Mouse (Mus musculus) limb, embryonic 15.5 days (tissue): Measurements from ENCODE around the gene Mex3d. TPM values are rescaled to one million over a fixed set of nuclear protein-coding genes. Genes with fewer than 3 reads are reported as not detected.

ENCODE experiments used
- ATAC-seq: fragments of 200-750 bp; cut with Nextera tagmentation; 2 replicates; pipeline ENCODE4 v1.8.0; 2017; ENCODE audit warnings: low read depth, moderate TSS enrichment; ENCODE audit not compliant: insufficient number of reproducible peaks, low FRiP score, low TSS enrichment
- H3K27ac ChIP-seq: fragments of 300-500 bp; sonication (generic); 2 replicates; pipeline ENCODE4 v1.5.1; 2015; ENCODE audit warnings: moderate library complexity, mild to moderate bottlenecking, inconsistent platforms
- H3K27me3 ChIP-seq: fragments of 300-500 bp; sonication (generic); 2 replicates; pipeline ENCODE4 v1.6.1; 2015; ENCODE audit warnings: inconsistent platforms
- H3K36me3 ChIP-seq: fragments of 300-500 bp; sonication (generic); 2 replicates; pipeline ENCODE4 v1.6.1; 2015; ENCODE audit warnings: inconsistent platforms
- H3K4me1 ChIP-seq: fragments of 300-500 bp; sonication (generic); 2 replicates; pipeline ENCODE4 v1.6.1; 2015; ENCODE audit warnings: inconsistent platforms
- H3K4me2 ChIP-seq: fragments of 300-500 bp; sonication (generic); 2 replicates; pipeline ENCODE4 v1.6.1; 2015; ENCODE audit warnings: mild to moderate bottlenecking, inconsistent platforms
- H3K4me3 ChIP-seq: fragments of 300-500 bp; sonication (generic); 2 replicates; pipeline ENCODE4 v1.5.1; 2015; ENCODE audit warnings: mild to moderate bottlenecking, inconsistent platforms
- H3K9ac ChIP-seq: fragments of 300-500 bp; sonication (generic); 2 replicates; pipeline ENCODE4 v1.6.1; 2015; ENCODE audit warnings: inconsistent platforms
- H3K9me3 ChIP-seq: fragments of 300-500 bp; sonication (generic); 2 replicates; pipeline ENCODE4 v1.6.1; 2016; ENCODE audit warnings: inconsistent platforms
- WGBS: fragments of 180-500 bp; shearing (Covaris S2); methylation state at CpG from one replicate; pipeline ENCODE4 v1.1.7; 2015; 5-methylcytosine and 5-hydroxymethylcytosine counted together
- polyA plus RNA-seq: library from polyadenylated mRNA; unstranded; fragments of >200 nt; fragmentation: Nextera tagmentation; extraction: Ambion mirVana; gene quantifications from 2 replicates; pipeline ENCODE4 v1.2.1, GENCODE M21; 2015

Mex3d gene
- polyA plus RNA-seq, 1 experiment from 2014 or later: 6.8 TPM

DNA sequence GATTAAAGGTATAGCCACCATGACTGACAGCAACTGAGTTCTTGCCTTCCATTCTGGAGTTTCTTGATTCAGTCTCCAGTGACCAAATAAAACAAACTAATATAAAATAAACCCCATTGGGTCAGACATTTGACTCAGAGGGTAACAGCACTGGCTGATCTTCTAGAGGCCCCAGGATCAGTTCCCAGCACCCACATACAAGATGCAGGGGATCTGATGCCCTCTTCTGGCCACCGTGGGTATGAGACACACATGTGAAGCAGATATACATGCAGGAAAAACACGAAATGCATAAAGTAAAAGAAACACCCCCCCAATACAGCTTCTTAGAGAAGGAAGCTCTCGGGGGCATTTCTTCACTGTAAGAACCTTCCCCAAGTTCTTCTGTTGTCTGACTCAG lies 37.6 kb upstream of the Mex3d start:
- Histone ChIP-seq H3K9me3 (no peaks in the 10 kb centered on the region; the same call in 1 of the 2 replicates), H3K4me1 (peaks cover 8% of the 10 kb centered on the region), H3K27me3 (no peaks in the 10 kb centered on the region), H3K36me3 (peaks cover 97% of the 10 kb centered on the region), H3K4me2 (no peak overlapping the region), H3K9ac (no peak overlapping the region), H3K4me3 (no peak overlapping the region), H3K27ac (no peak overlapping the region)
- ATAC-seq: no peak
- 95% methylated on average over 3 of the region's 3 CpGs for WGBS

DNA sequence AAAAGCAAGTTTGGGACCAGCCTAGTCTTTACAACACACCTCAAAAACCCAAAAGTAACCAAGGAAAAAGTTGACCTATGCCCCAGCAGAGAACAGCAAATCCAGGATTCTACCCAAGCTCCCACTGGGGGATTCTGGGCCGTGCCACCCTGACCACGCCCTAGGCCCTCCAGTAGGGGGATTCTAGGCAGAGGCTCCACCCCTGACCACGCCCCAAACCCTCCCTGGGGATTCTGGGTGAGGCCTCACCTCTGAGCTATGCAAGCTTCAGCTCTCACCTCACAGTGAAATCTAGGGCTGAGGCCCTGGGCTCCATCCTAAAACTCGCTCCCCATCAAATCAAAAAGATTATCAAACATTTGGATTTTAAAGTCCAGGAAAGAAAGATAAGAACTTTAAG lies 36.1 kb upstream of the Mex3d start:
- no peak for ATAC-seq
- WGBS: 49% methylated on average over 4 of the region's 4 CpGs

DNA sequence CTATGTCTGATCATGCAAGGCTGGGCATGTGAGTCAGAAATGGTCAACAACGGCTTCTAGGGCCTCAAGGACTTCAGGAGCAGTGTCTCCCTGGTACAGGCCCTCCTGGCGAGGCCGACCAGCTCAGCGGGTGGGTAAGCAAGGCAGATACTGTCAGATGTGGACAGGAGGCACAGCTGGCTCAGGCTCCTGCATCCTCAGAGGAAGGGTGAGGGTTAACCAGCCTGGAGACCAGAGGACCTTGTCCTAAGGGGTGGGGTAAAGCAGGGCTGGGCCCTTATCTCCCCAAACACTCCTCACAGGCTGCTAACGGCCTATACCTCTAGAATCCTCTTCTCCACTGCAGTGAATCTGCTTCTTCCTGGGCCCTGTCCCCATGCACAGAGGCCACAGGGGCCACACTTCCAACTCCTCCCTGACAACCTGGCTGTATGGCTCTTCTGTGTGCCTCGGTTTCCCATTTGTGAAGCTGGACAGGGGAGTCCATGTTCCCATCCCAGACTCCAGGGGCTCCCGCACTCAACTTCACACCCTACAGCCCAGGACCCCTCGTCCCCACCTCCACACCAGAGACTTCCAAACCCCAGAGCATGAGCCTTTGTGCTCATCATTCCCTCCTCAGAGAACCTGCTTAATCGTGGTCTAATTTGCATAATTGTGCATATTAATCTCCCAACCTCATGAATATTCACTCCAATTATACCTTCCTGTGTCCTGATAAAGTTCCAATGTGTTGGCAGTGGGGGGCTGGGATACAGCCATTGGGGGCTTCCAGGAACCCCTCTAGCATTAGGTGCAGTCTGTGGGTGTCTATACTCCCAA lies 34.4 kb upstream of the Mex3d start:
- H3K36me3 ChIP-seq: peaks cover 97% of the 10 kb centered on the region
- H3K9ac ChIP-seq: no peak overlapping the region
- H3K9me3 ChIP-seq: no peaks in the 10 kb centered on the region; the same call in 1 of the 2 replicates
- WGBS: 89% methylated on average over 9 of the region's 9 CpGs
- peaks cover 21% of the 10 kb centered on the region for H3K4me1 ChIP-seq
- H3K27ac ChIP-seq: no peak overlapping the region
- no peak overlapping the region for H3K4me3 ChIP-seq
- no peak for ATAC-seq
- no peak overlapping the region for H3K4me2 ChIP-seq
- no peaks in the 10 kb centered on the region for H3K27me3 ChIP-seq

More for the DNA sequence above, 36.1 kb upstream of the Mex3d start:
- peaks cover 17% of the 10 kb centered on the region for H3K4me1 ChIP-seq
- peaks cover 97% of the 10 kb centered on the region for H3K36me3 ChIP-seq
- no peak overlapping the region for H3K4me3 ChIP-seq
- H3K4me2 ChIP-seq: no peak overlapping the region
- H3K9me3 ChIP-seq: no peaks in the 10 kb centered on the region; the same call in 1 of the 2 replicates
- no peaks in the 10 kb centered on the region for H3K27me3 ChIP-seq
- H3K9ac ChIP-seq: no peak overlapping the region
- no peak overlapping the region for H3K27ac ChIP-seq

DNA sequence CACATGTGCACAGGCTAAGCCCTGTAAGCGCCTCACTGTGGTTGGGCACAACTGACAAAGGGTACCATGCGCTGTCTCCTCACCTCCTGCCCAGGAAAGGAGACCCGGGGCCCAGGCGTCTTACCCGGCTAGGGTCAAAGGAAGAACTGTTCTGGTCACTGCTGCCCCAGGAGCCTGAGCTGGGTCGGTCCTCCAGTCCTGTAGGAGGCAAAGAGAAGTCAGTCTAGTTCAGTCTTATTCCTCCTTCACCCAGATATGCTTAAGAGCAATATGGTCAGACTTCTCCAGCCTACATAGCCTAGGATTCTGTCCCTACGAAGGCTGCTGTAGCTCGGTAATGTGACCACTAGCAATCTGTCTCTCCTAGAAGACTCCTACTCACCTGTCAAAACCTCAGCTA lies 33.7 kb upstream of the Mex3d start:
- Histone ChIP-seq H3K4me3 (no peak overlapping the region), H3K4me1 (peaks cover 21% of the 10 kb centered on the region), H3K9me3 (no peaks in the 10 kb centered on the region; the same call in 1 of the 2 replicates), H3K27ac (no peak overlapping the region), H3K36me3 (peaks cover 97% of the 10 kb centered on the region), H3K4me2 (no peak overlapping the region), H3K9ac (no peak overlapping the region), H3K27me3 (no peaks in the 10 kb centered on the region)
- 97% methylated on average over 8 of the region's 8 CpGs for WGBS
- no peak for ATAC-seq

DNA sequence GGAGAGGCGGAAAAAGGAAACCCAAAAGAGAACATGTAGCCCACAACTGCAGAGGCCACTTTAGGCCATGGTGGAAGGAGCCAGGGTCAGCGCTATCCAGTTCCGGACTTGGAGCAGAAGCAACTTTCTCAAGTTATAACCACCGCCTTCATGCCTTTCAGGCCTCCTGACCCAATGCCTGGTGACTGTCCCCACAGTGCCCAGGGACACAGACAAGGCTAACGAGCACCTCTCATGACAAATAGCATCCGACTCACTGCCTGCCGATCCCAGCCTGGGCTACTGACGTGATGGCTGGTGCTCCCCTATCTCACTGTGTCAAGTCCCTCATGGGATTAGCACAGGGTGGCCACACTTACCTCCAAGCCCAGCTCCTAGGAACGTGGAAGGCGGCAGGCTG lies 33.3 kb upstream of the Mex3d start:
- ATAC-seq: no peak
- Histone ChIP-seq H3K4me1 (peaks cover 21% of the 10 kb centered on the region), H3K27me3 (no peaks in the 10 kb centered on the region), H3K4me3 (no peak overlapping the region), H3K27ac (no peak overlapping the region), H3K9ac (no peak overlapping the region), H3K4me2 (no peak overlapping the region), H3K9me3 (no peaks in the 10 kb centered on the region; the same call in 1 of the 2 replicates), H3K36me3 (peaks cover 97% of the 10 kb centered on the region)
- WGBS: 90% methylated on average over 10 of the region's 10 CpGs

DNA sequence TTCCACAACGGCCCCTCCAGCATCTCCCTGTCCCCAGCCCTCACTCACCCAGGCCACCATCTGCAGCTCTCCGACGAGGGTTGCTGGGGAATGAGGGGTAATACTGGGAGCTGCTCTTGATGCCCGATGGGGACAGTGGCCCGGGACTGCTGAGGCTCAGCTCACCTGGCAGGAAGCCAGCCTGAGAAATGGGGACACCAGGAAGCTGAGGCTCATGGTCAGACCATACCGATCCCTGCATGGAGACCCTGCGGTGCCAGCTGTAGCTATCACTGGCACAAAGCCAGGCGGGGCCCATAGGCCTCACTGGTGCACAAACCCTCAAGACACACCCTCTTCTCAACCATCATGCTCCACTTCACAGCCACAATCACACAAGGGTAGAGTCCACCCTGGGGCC lies 32.0 kb upstream of the Mex3d start:
- WGBS: 78% methylated on average over 8 of the region's 8 CpGs
- H3K4me2 ChIP-seq: no peak overlapping the region
- no peak overlapping the region for H3K27ac ChIP-seq
- H3K4me3 ChIP-seq: no peak overlapping the region
- no peaks in the 10 kb centered on the region for H3K9me3 ChIP-seq
- peaks cover 97% of the 10 kb centered on the region for H3K36me3 ChIP-seq
- no peak for ATAC-seq
- H3K9ac ChIP-seq: no peak overlapping the region
- no peaks in the 10 kb centered on the region for H3K27me3 ChIP-seq
- peaks cover 21% of the 10 kb centered on the region for H3K4me1 ChIP-seq

DNA sequence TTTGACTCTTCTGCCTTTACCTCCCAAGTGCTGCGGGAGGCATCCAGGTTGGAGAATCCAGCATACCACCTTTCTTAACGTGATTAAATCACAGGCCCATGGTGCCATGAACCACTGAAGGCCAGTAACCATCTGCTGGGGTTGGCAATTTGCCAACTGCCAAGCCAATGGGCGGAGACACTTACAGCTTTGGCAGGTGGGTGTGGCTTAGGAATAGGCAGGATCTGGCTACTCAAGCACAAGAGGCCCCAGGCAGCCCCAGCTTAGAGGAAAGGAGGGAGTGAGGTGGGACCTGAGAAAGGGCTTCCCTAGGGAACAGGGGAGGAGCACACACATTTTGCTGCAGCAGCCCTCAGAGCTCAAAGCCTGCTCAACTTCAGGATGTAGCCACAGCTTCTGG lies 30.9 kb upstream of the Mex3d start:
- no peak overlapping the region for H3K4me3 ChIP-seq
- H3K36me3 ChIP-seq: peaks cover 100% of the 10 kb centered on the region
- no peak for ATAC-seq
- H3K27me3 ChIP-seq: no peaks in the 10 kb centered on the region
- H3K4me1 ChIP-seq: peaks cover 15% of the 10 kb centered on the region
- 0 out of 2 replicates have a peak overlapping the region, but pooled peaks have one; percentile 8 for H3K27ac ChIP-seq
- WGBS: 54% methylated on average over 3 of the region's 3 CpGs
- no peak overlapping the region for H3K9ac ChIP-seq
- no peaks in the 10 kb centered on the region for H3K9me3 ChIP-seq
- no peak overlapping the region for H3K4me2 ChIP-seq

DNA sequence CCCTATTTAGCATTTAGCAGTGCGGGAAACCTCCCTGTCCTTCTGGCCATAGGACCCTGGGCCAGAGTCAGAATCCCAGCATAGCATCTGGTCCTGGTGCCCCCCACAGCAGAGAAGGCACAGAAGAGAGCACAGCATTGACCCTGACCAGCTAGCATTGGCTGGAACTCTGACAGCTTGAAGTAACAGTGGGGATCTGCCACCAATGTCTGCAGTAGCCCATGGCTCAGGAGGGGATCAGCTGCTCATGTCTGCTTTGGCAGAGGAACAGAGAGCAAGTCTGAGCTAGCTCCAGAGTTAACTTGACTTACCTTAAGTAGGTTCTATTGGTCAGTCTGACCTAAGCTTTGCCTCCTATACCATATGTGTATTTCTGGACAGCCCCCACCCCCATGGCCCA lies 30.4 kb upstream of the Mex3d start:
- Histone ChIP-seq H3K27me3 (no peaks in the 10 kb centered on the region), H3K9me3 (no peaks in the 10 kb centered on the region), H3K27ac (no peak overlapping the region), H3K36me3 (peaks cover 100% of the 10 kb centered on the region), H3K4me2 (no peak overlapping the region), H3K9ac (no peak overlapping the region), H3K4me3 (no peak overlapping the region), H3K4me1 (peaks cover 15% of the 10 kb centered on the region)
- ATAC-seq: no peak
- WGBS: 89% methylated on average over 1 of the region's 1 CpGs

DNA sequence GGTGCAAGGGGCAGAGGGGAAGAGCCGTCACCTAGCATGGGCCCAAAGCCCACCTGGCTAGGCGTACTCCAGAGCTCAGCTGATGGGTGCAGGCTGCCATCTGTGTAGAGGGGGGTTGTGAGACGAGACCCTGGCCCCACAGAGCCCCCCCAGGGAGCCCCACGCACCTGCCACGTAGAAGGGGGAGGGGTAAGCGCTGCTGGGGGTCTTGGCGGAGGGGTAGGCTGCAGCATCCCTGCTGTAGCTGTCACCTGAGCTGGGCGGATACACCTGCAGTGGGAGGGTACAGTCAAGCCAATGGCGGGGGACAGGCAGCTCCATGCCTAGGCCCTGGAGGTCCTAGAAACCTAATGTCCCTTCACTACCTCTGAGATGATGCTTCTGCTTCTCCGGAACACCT lies 29.9 kb upstream of the Mex3d start:
- Histone ChIP-seq H3K4me3 (no peak overlapping the region), H3K4me1 (peaks cover 15% of the 10 kb centered on the region), H3K27me3 (no peaks in the 10 kb centered on the region), H3K4me2 (no peak overlapping the region), H3K9ac (no peak overlapping the region), H3K9me3 (no peaks in the 10 kb centered on the region), H3K27ac (no peak overlapping the region), H3K36me3 (peaks cover 100% of the 10 kb centered on the region)
- 87% methylated on average over 10 of the region's 10 CpGs for WGBS
- ATAC-seq: no peak

DNA sequence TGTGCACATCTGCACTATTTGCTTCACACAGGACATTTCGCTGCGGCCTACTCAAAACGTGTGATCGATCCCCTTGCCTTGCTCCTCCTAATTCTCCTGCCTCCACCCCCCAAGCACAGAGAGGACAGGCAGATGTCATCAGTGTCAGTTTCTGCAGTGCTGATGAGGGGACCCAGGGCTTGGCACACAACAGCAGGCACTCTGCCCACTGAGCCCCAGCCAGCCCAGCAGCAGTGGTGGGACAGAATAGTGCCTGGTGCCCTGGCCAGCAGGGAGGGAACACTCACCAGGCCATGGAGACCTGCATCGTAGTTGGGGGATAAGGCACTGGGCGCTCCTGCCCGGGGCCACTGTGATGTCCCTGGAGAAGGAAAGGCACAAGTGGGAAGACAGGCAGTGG lies 28.1 kb upstream of the Mex3d start:
- H3K27me3 ChIP-seq: no peaks in the 10 kb centered on the region
- peaks cover 100% of the 10 kb centered on the region for H3K36me3 ChIP-seq
- H3K9me3 ChIP-seq: no peaks in the 10 kb centered on the region
- no peak for ATAC-seq
- H3K4me3 ChIP-seq: no peak overlapping the region
- 93% methylated on average over 7 of the region's 7 CpGs for WGBS
- no peak overlapping the region for H3K27ac ChIP-seq
- H3K9ac ChIP-seq: no peak overlapping the region
- peaks cover 15% of the 10 kb centered on the region for H3K4me1 ChIP-seq
- H3K4me2 ChIP-seq: no peak overlapping the region

DNA sequence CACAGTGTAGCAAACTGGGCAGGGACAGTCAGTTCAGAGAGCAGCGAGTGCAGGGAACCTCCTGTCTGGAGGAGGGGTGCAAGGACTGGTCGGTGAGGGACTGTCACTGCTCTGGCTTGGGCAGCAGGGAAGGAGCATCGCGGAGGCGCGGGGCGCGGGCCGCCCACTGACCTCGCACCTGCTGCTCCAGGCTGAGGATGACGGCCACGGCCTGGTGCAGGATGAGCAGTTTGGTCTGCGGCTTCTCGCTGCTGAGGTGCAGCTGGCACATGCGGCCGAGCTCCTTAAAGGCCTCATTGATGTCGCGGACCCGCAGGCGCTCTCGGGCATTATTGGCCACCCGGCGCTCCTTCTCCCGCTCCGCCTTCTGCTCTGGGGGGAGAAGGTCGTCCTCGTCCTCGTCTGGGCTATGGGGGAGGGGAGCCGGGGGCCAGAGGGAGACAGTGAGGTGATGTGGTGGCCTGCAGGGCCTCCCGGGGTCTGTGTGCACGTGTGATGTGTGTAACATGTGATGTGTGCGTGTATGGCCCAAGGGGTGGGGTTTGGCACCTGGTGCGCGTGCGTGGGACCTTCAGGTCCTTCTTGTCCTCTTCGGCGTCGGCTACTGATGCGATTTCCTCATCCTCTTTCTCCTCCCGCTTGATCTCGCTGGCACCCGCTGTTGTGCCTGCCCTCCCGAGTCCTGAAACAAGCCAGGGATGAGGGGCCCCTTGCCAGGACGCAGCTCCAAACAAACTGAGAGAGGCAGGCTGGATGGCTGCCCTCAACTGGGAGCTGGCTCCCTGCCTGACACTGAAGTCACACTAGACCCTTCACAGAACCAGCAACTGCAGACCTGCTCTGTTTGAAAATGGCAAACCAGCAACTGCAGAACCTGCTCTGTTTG lies 25.4 kb upstream of the Mex3d start:
- WGBS: 84% methylated on average over 44 of the region's 44 CpGs
- Histone ChIP-seq H3K27ac (no peak overlapping the region), H3K36me3 (peaks cover 97% of the 10 kb centered on the region), H3K9me3 (no peaks in the 10 kb centered on the region), H3K27me3 (no peaks in the 10 kb centered on the region), H3K9ac (no peak overlapping the region), H3K4me3 (no peak overlapping the region), H3K4me2 (no peak overlapping the region), H3K4me1 (peaks cover under 1% of the 10 kb centered on the region; the same call in 1 of the 2 replicates)
- ATAC-seq: no peak

DNA sequence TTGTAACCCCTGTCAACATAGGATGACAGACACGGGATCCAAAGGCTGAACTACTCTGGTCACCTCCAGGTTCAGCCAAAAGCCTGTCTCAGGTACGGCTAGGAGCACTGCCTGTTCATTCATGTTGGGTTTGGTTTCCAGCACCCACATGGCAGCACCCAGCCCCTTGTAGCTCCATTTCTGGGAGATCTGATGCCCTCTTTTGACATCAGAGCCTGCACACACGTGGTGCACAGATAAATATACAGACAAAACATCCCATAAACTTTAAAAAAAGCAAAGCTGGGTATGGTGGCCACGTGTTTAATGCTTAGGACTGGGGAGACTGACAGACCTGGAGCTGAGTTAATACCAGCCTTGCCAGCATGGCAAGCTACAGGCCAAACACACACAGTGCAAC lies 20.5 kb upstream of the Mex3d start:
- no peaks in the 10 kb centered on the region for H3K27me3 ChIP-seq
- H3K4me1 ChIP-seq: peaks cover 27% of the 10 kb centered on the region
- no peak for ATAC-seq
- 40% methylated on average over 4 of the region's 4 CpGs for WGBS
- H3K4me3 ChIP-seq: no peak overlapping the region
- no peak overlapping the region for H3K9ac ChIP-seq
- no peaks in the 10 kb centered on the region for H3K9me3 ChIP-seq
- peak overlapping the region; percentile 84 for H3K27ac ChIP-seq
- peaks cover 62% of the 10 kb centered on the region for H3K36me3 ChIP-seq
- H3K4me2 ChIP-seq: 0 out of 2 replicates have a peak overlapping the region, but pooled peaks have one; percentile 75
